Comparison of ENCODE assay signal across 8 mouse cellular contexts in the genomic region with DNA sequence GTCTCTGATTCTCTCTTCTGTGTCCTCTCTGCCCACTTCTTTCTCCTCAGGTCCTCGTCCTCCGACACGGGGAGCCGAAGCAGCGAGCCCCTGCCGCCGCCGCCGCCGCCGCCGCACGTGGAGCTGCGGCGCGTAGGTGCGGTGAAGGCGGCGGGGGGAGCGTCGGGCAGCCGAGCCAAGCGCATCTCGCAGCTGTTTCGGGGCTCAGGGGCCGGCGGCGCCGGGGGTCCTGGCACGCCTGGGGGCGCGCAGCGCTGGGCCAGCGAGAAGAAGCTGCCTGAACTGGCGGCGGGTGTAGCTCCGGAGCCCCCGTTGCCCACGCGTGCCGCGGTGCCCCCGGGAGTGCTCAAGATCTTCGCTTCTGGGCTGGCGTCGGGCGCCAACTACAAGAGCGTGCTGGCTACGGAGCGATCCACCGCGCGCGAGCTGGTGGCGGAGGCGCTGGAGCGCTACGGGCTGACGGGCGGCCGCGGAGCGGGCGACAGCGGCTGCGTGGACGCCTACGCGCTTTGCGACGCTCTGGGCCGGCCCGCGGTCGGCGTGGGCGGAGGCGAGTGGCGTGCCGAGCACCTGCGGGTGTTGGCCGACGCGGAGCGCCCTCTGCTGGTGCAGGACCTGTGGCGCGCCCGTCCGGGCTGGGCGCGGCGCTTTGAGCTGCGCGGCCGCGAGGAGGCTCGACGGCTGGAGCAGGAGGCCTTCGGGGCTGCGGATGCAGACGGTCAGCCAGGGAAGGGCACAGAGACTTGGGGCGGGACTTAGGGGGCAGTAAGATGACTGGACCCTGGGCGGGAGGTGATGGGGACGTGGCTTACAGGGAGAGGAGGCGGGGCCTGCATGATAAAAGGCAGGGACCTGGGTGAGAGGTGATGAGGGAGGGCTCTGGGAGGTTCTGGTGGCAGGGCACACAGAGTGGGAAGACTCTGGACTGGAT. TPM values are rescaled to one million over a fixed set of nuclear protein-coding genes. Genes with fewer than 3 reads are reported as not detected.
DNase-seq lines count a peak whose midpoint lies in the region; ATAC-seq lines count a peak whose summit lies in the region.

No protein-coding gene starts in this region.

- DNase-seq in adrenal gland, adult 2 months, result peak; percentile 95
- peak; percentile 89 for DNase-seq in embryo, embryonic 10.5 days (ENCODE audit: low spot score)
- DNase-seq in gastrocnemius, postnatal 25 days, result peak; percentile 85
- peak; percentile 84 to 89 for DNase-seq in left cerebral cortex, postnatal 14 days (ENCODE audit: low spot score in 2 of 2)
- DNase-seq in right cerebral cortex, postnatal 10 days (ENCODE audit: low spot score in 2 of 2), result peak; percentile 85 to 90
- peak; percentile 71 for DNase-seq in urinary bladder, postnatal 10 days (ENCODE audit: low spot score)

- intact Hi-C loops in left cerebral cortex, postnatal 14 days (cut with DNase I), result no loop called here

- ATAC-seq in inflammation-experienced regulatory T-cells, adult 6 months, result peak; percentile 75
- peak; percentile 69 for ATAC-seq in megakaryocyte-erythroid progenitor cell, adult 5-6 weeks (replicated peaks; ENCODE audit: low FRiP score, low TSS enrichment, poor library complexity, severe bottlenecking)

RNA-seq across cellular contexts. Expression of a gene that starts 1.3 kb away (rescaled TPM):
- 10 to 100 TPM; 13.5 to 20.6 TPM for total RNA-seq in adrenal gland, adult 2 months (2021)
- polyA plus RNA-seq in adrenal gland, adult 2 months (2012; rRNA removed), result 42.9 and 56.4 TPM in 2 replicates
- 1 to 10 TPM; 6.1 to 8.5 TPM for total RNA-seq in gastrocnemius, postnatal 25 days (2021)
- under 1 TPM in 1 of 3 experiments, not detected in 2; 0.17 TPM for polyA plus RNA-seq in inflammation-experienced regulatory T-cells, adult 6 months (2017; shearing (Covaris generic))
- total RNA-seq in left cerebral cortex, postnatal 14 days (2021), result 10 to 100 TPM; 11.2 to 11.3 TPM
- not detected in 2 replicates for total RNA-seq in megakaryocyte-erythroid progenitor cell, adult 5-6 weeks (2014; fragmentation: Nextera tagmentation)
- total RNA-seq in megakaryocyte-erythroid progenitor cell, adult 5-6 weeks (2017), result not detected in 2 replicates

RNA-seq across cellular contexts. Expression of a gene that starts 7.0 kb away (rescaled TPM):
- total RNA-seq in adrenal gland, adult 2 months (2021), result under 1 TPM; 0.28 to 0.29 TPM
- 0.65 and 0.89 TPM in 2 replicates for polyA plus RNA-seq in adrenal gland, adult 2 months (2012; rRNA removed)
- total RNA-seq in gastrocnemius, postnatal 25 days (2021), result not detected
- not detected for polyA plus RNA-seq in inflammation-experienced regulatory T-cells, adult 6 months (2017; shearing (Covaris generic))
- total RNA-seq in left cerebral cortex, postnatal 14 days (2021), result under 1 TPM in 1 of 2 experiments, not detected in 1; 0.26 TPM
- not detected in 2 replicates for total RNA-seq in megakaryocyte-erythroid progenitor cell, adult 5-6 weeks (2014; fragmentation: Nextera tagmentation)
- total RNA-seq in megakaryocyte-erythroid progenitor cell, adult 5-6 weeks (2017), result not detected in 2 replicates

RNA-seq across cellular contexts. Expression of a gene that starts 11.1 kb away (rescaled TPM):
- total RNA-seq in adrenal gland, adult 2 months (2021), result 1 to 10 TPM; 3.0 to 5.8 TPM
- 5.1 and 5.8 TPM in 2 replicates for polyA plus RNA-seq in adrenal gland, adult 2 months (2012; rRNA removed)
- total RNA-seq in gastrocnemius, postnatal 25 days (2021), result 10 to 100 TPM; 39.0 to 46.1 TPM
- polyA plus RNA-seq in inflammation-experienced regulatory T-cells, adult 6 months (2017; shearing (Covaris generic)), result not detected
- total RNA-seq in left cerebral cortex, postnatal 14 days (2021), result 1 to 10 TPM; 2.2 to 2.6 TPM
- total RNA-seq in megakaryocyte-erythroid progenitor cell, adult 5-6 weeks (2014; fragmentation: Nextera tagmentation), result not detected in 2 replicates
- total RNA-seq in megakaryocyte-erythroid progenitor cell, adult 5-6 weeks (2017), result not detected in 2 replicates

RNA-seq across cellular contexts. Expression of a gene that starts 11.5 kb away (rescaled TPM):
- total RNA-seq in adrenal gland, adult 2 months (2021), result not detected
- polyA plus RNA-seq in adrenal gland, adult 2 months (2012; rRNA removed), result not detected in 2 replicates
- total RNA-seq in gastrocnemius, postnatal 25 days (2021), result not detected
- polyA plus RNA-seq in inflammation-experienced regulatory T-cells, adult 6 months (2017; shearing (Covaris generic)), result not detected
- not detected for total RNA-seq in left cerebral cortex, postnatal 14 days (2021)
- not detected in 2 replicates for total RNA-seq in megakaryocyte-erythroid progenitor cell, adult 5-6 weeks (2014; fragmentation: Nextera tagmentation)
- total RNA-seq in megakaryocyte-erythroid progenitor cell, adult 5-6 weeks (2017), result not detected in 2 replicates

RNA-seq across cellular contexts. Expression of a gene that starts 13.3 kb away (rescaled TPM):
- not detected for total RNA-seq in adrenal gland, adult 2 months (2021)
- 0.15 and 0.16 TPM in 2 replicates for polyA plus RNA-seq in adrenal gland, adult 2 months (2012; rRNA removed)
- not detected for total RNA-seq in gastrocnemius, postnatal 25 days (2021)
- polyA plus RNA-seq in inflammation-experienced regulatory T-cells, adult 6 months (2017; shearing (Covaris generic)), result not detected
- not detected for total RNA-seq in left cerebral cortex, postnatal 14 days (2021)
- not detected in 2 replicates for total RNA-seq in megakaryocyte-erythroid progenitor cell, adult 5-6 weeks (2014; fragmentation: Nextera tagmentation)
- not detected in 2 replicates for total RNA-seq in megakaryocyte-erythroid progenitor cell, adult 5-6 weeks (2017)

Comparison
In these comparisons a context has a peak if more than half of its experiments do, and no peak if none do; other contexts are left out.
1. Peak in every context shown above with its lines: DNase-seq and ATAC-seq.
2. RNA of a gene that starts 1.3 kb away (total RNA-seq): 13.5 to 20.6 TPM in adrenal gland, adult 2 months, 11.2 to 11.3 TPM in left cerebral cortex, postnatal 14 days and 6.1 to 8.5 TPM in gastrocnemius, postnatal 25 days; not detected in megakaryocyte-erythroid progenitor cell, adult 5-6 weeks; every median in the first group is over 4 times any median in the second.
3. RNA of a gene that starts 11.1 kb away (total RNA-seq): 39.0 to 46.1 TPM in gastrocnemius, postnatal 25 days; 3.0 to 5.8 TPM in adrenal gland, adult 2 months, 2.2 to 2.6 TPM in left cerebral cortex, postnatal 14 days and not detected in megakaryocyte-erythroid progenitor cell, adult 5-6 weeks; every median in the first group is over 4 times any median in the second.